Mouse (Mus musculus): ENCODE measurements at regions not wholly inside any gene's neighbourhood (a gene's known extent, or its start where the extent isn't known, plus 50 kb on each side); places are given as distances from the start of the nearest gene placed in this dataset.

DNA sequence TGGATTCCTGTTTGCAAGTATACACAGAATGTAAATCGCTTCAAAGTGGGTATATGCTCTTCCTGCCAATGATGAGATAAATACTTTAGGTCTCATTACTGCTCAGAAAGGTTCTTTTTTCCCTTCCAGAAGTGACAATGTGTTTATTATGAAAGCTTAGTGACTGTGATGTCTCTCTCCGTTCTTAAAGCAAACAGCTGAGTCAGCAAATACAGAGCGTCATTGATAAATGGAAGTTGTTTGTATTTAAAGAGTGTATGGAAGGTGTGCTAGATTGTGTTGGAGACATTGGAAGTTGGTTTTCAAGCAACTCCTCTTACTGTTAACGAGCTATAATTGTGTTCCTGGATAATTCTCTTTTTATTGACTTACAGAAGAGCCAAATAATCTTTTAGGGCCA, 408.0 kb downstream of the Prr30 start:
- no peak for TF ChIP-seq POLR2A (IDR thresholded peaks at IDR 0.05; ENCODE audit: borderline replicate concordance, extremely low read depth, insufficient read depth, insufficient read length)
- no peak overlapping the region for H3K4me2 ChIP-seq (replicated peaks; ENCODE audit: low read depth, low read length, severe bottlenecking)
- H3K4me1 ChIP-seq (ENCODE audit: control insufficient read depth, insufficient read depth, low read length) = no peaks in the 10 kb centered on the region
- H3K36me3 ChIP-seq (ENCODE audit: control insufficient read depth, insufficient read depth, low read length) = no peaks in the 10 kb centered on the region
- DNase-seq (ENCODE audit: low spot score) = no peak
- 75% methylated on average over 4 of the region's 4 CpGs for WGBS
- no peak overlapping the region for H3K9ac ChIP-seq (ENCODE audit: low read depth, low read length, severe bottlenecking)
- H3K9me3 ChIP-seq (ENCODE audit: control insufficient read depth, low read length) = no peaks in the 10 kb centered on the region
- no peaks in the 10 kb centered on the region for H3K27me3 ChIP-seq (ENCODE audit: control insufficient read depth, insufficient read depth, low read length)
- H3K27ac ChIP-seq (replicated peaks; ENCODE audit: low read depth, low read length) = no peak overlapping the region
- H3K4me3 ChIP-seq (replicated peaks; ENCODE audit: low read length) = no peak overlapping the region
- ATAC-seq (ENCODE audit: low FRiP score, low read depth) = no peak

DNA sequence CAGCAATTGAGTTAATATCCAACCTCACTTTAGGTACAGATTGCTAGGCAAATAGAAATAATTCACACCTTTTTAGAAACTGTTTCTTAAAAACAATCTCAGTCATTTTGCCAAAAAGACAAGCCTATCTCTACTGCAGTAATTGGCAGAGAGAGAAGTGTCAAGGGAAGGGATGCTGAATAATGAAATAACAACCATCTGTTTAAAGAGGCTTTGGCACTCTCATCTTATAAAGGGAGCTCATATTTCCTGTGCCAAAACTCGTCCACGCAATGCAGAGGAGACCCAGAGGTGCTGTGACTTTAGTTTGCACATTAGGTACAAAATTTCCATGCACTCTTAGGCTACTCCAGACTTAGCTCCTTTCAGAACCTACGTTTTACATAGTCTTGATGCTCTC, 418.2 kb downstream of the Prr30 start:
- Histone ChIP-seq H3K9ac (ENCODE audit: low read depth, low read length, severe bottlenecking) (no peak overlapping the region), H3K4me3 (replicated peaks; ENCODE audit: low read length) (no peak overlapping the region), H3K4me2 (replicated peaks; ENCODE audit: low read depth, low read length, severe bottlenecking) (no peak overlapping the region), H3K4me1 (ENCODE audit: control insufficient read depth, insufficient read depth, low read length) (0 out of 2 replicates have a peak, but pooled peaks cover 2% of the 10 kb centered on the region), H3K9me3 (ENCODE audit: control insufficient read depth, low read length) (no peaks in the 10 kb centered on the region), H3K27me3 (ENCODE audit: control insufficient read depth, insufficient read depth, low read length) (no peaks in the 10 kb centered on the region), H3K27ac (replicated peaks; ENCODE audit: low read depth, low read length) (no peak overlapping the region), H3K36me3 (ENCODE audit: control insufficient read depth, insufficient read depth, low read length) (no peaks in the 10 kb centered on the region)
- 60% methylated on average over 3 of the region's 3 CpGs for WGBS
- no peak for DNase-seq (ENCODE audit: low spot score)
- TF ChIP-seq POLR2A (IDR thresholded peaks at IDR 0.05; ENCODE audit: borderline replicate concordance, extremely low read depth, insufficient read depth, insufficient read length) = no peak
- ATAC-seq (ENCODE audit: low FRiP score, low read depth) = no peak

- 39% methylated on average over 2 of the region's 2 CpGs for WGBS
- Histone ChIP-seq H3K27ac (replicated peaks; ENCODE audit: low read depth, low read length) (no peak overlapping the region), H3K4me2 (replicated peaks; ENCODE audit: low read depth, low read length, severe bottlenecking) (no peak overlapping the region), H3K36me3 (ENCODE audit: control insufficient read depth, insufficient read depth, low read length) (no peaks in the 10 kb centered on the region), H3K4me3 (replicated peaks; ENCODE audit: low read length) (no peak overlapping the region), H3K4me1 (ENCODE audit: control insufficient read depth, insufficient read depth, low read length) (peaks cover 12% of the 10 kb centered on the region), H3K27me3 (ENCODE audit: control insufficient read depth, insufficient read depth, low read length) (no peaks in the 10 kb centered on the region), H3K9me3 (ENCODE audit: control insufficient read depth, low read length) (no peaks in the 10 kb centered on the region), H3K9ac (ENCODE audit: low read depth, low read length, severe bottlenecking) (no peak overlapping the region)
- DNase-seq (ENCODE audit: low spot score) (no peak), ATAC-seq (ENCODE audit: low FRiP score, low read depth) (no peak)
- TF ChIP-seq POLR2A (IDR thresholded peaks at IDR 0.05; ENCODE audit: borderline replicate concordance, extremely low read depth, insufficient read depth, insufficient read length) = no peak
Observed at GRCm38 (mm10) chr14:100753951-100754350, 446.2 kb downstream of the Prr30 start.

GRCm38 (mm10) chr14:100752746-100753145, 447.4 kb downstream of the Prr30 start:
- no peaks in the 10 kb centered on the region for H3K36me3 ChIP-seq (ENCODE audit: control insufficient read depth, insufficient read depth, low read length)
- TF ChIP-seq POLR2A (IDR thresholded peaks at IDR 0.05; ENCODE audit: borderline replicate concordance, extremely low read depth, insufficient read depth, insufficient read length) = no peak
- H3K4me1 ChIP-seq (ENCODE audit: control insufficient read depth, insufficient read depth, low read length) = peaks cover 12% of the 10 kb centered on the region
- no peak for ATAC-seq (ENCODE audit: low FRiP score, low read depth)
- H3K9ac ChIP-seq (ENCODE audit: low read depth, low read length, severe bottlenecking) = no peak overlapping the region
- no peak overlapping the region for H3K27ac ChIP-seq (replicated peaks; ENCODE audit: low read depth, low read length)
- H3K4me2 ChIP-seq (replicated peaks; ENCODE audit: low read depth, low read length, severe bottlenecking) = no peak overlapping the region
- no peaks in the 10 kb centered on the region for H3K9me3 ChIP-seq (ENCODE audit: control insufficient read depth, low read length)
- WGBS = 86% methylated on average over 10 of the region's 10 CpGs
- no peak overlapping the region for H3K4me3 ChIP-seq (replicated peaks; ENCODE audit: low read length)
- H3K27me3 ChIP-seq (ENCODE audit: control insufficient read depth, insufficient read depth, low read length) = no peaks in the 10 kb centered on the region
- no peak for DNase-seq (ENCODE audit: low spot score)

- peak overlapping the region; percentile 70 for H3K27ac ChIP-seq (replicated peaks; ENCODE audit: low read depth, low read length)
- ATAC-seq (ENCODE audit: low FRiP score, low read depth) (peak; percentile 94), DNase-seq (ENCODE audit: low spot score) (peak; percentile 89)
- no peaks in the 10 kb centered on the region for H3K9me3 ChIP-seq (ENCODE audit: control insufficient read depth, low read length)
- peaks cover 12% of the 10 kb centered on the region for H3K4me1 ChIP-seq (ENCODE audit: control insufficient read depth, insufficient read depth, low read length)
- H3K27me3 ChIP-seq (ENCODE audit: control insufficient read depth, insufficient read depth, low read length) = no peaks in the 10 kb centered on the region
- H3K9ac ChIP-seq (ENCODE audit: low read depth, low read length, severe bottlenecking) = peak overlapping the region; percentile 55
- H3K36me3 ChIP-seq (ENCODE audit: control insufficient read depth, insufficient read depth, low read length) = no peaks in the 10 kb centered on the region
- H3K4me2 ChIP-seq (replicated peaks; ENCODE audit: low read depth, low read length, severe bottlenecking) = peak overlapping the region; percentile 58
- peak overlapping the region; percentile 37 for H3K4me3 ChIP-seq (replicated peaks; ENCODE audit: low read length)
- no peak for TF ChIP-seq POLR2A (IDR thresholded peaks at IDR 0.05; ENCODE audit: borderline replicate concordance, extremely low read depth, insufficient read depth, insufficient read length)
- 12% methylated on average over 19 of the region's 19 CpGs for WGBS
Observed at GRCm38 (mm10) chr14:100749737-100750541, 450.2 kb downstream of the Prr30 start.
